In genomic region chr4:124894508-124895428, GRCm38 (mm10) we compare ENCODE assay signal across 8 mouse cellular contexts. TPM values are rescaled to one million over a fixed set of nuclear protein-coding genes. Genes with fewer than 3 reads are reported as not detected.
DNase-seq lines count a peak whose midpoint lies in the region; ATAC-seq lines count a peak whose summit lies in the region.

No protein-coding gene starts in this region.

- no peaks in the 10 kb centered on the region for H3K36me3 ChIP-seq in heart, embryonic 16.5 days (ENCODE audit: control insufficient read depth, insufficient read depth)
- no peaks in the 10 kb centered on the region for H3K36me3 ChIP-seq in neural tube, embryonic 14.5 days (ENCODE audit: control insufficient read depth, insufficient read depth, low read length)

- no peak overlapping the region for H3K9ac ChIP-seq in heart, embryonic 16.5 days (ENCODE audit: low read length)
- H3K9ac ChIP-seq in neural tube, embryonic 14.5 days (replicated peaks; ENCODE audit: low read depth, low read length), result peak overlapping the region; percentile 60

- no peak overlapping the region for H3K27ac ChIP-seq in heart, embryonic 16.5 days (ENCODE audit: low read length)
- H3K27ac ChIP-seq in neural tube, embryonic 14.5 days (ENCODE audit: low read depth, low read length), result no peak overlapping the region

- WGBS in heart, embryonic 16.5 days, result 1% methylated on average over 83 of the region's 83 CpGs
- WGBS in neural tube, embryonic 14.5 days, result 2% methylated on average over 80 of the region's 83 CpGs

- peak overlapping the region; percentile 73 for H3K4me2 ChIP-seq in heart, embryonic 16.5 days (ENCODE audit: low read depth, low read length)
- H3K4me2 ChIP-seq in neural tube, embryonic 14.5 days (ENCODE audit: low read depth, low read length), result peak overlapping the region; percentile 59

- no peaks in the 10 kb centered on the region for H3K4me1 ChIP-seq in heart, embryonic 16.5 days (ENCODE audit: control insufficient read depth, insufficient read depth, low read length)
- no peaks in the 10 kb centered on the region; the same call in 1 of the 2 replicates for H3K4me1 ChIP-seq in neural tube, embryonic 14.5 days (ENCODE audit: control insufficient read depth, insufficient read depth, low read length)

- no peaks in the 10 kb centered on the region for H3K9me3 ChIP-seq in heart, embryonic 16.5 days (replicated peaks; ENCODE audit: control insufficient read depth, low read length)
- no peaks in the 10 kb centered on the region for H3K9me3 ChIP-seq in neural tube, embryonic 14.5 days (ENCODE audit: control insufficient read depth, low read length)

- peaks cover 62% of the 10 kb centered on the region for H3K27me3 ChIP-seq in heart, embryonic 16.5 days (ENCODE audit: control insufficient read depth, insufficient read depth, low read length)
- 0 out of 2 replicates have a peak, but pooled peaks cover 2% of the 10 kb centered on the region for H3K27me3 ChIP-seq in neural tube, embryonic 14.5 days (ENCODE audit: control insufficient read depth, insufficient read depth, low read length)

- peak overlapping the region; percentile 50 for H3K4me3 ChIP-seq in heart, embryonic 16.5 days (ENCODE audit: low read length)
- H3K4me3 ChIP-seq in neural tube, embryonic 14.5 days (ENCODE audit: low read depth, low read length), result peak overlapping the region; percentile 42

- DNase-seq in heart, adult 11 months, result no peak
- peak; percentile 73 to 86 for DNase-seq in left cerebral cortex, postnatal 36 days (ENCODE audit: low spot score in 2 of 2)
- no peak for DNase-seq in B cell, adult 2 months
- no peak for DNase-seq in ovary, adult 18-20 months (ENCODE audit: low spot score)

- 0 out of 2 replicates have a peak, but pooled peaks have one; percentile 23 for ATAC-seq in heart, embryonic 16.5 days (replicated peaks; ENCODE audit: extremely low read depth, insufficient read depth, low FRiP score)
- ATAC-seq in cerebellum, adult (ENCODE audit: insufficient number of reproducible peaks, low FRiP score, low TSS enrichment), result peak; percentile 78
- peak; percentile 79 for ATAC-seq in frontal cortex, adult (ENCODE audit: low TSS enrichment)
- peak; percentile 71 for ATAC-seq in neural tube, embryonic 14.5 days (ENCODE audit: low read depth)

- intact Hi-C loops in left cerebral cortex, postnatal 36 days (cut with DNase I), result loop anchor here (5.0 kb wide), 1 partner anchor 42 kb away; the partner anchor contains the start of genes 1110065P20Rik and Yrdc

RNA-seq across cellular contexts. Expression of gene Epha10, which starts 14.1 kb away (rescaled TPM):
- polyA plus RNA-seq in heart, embryonic 16.5 days (2015; fragmentation: Nextera tagmentation; extraction: Ambion mirVana), result 0.03 TPM in 1 of 2 replicates, not detected in the other
- total RNA-seq in left cerebral cortex, postnatal 36 days (2021), result 10 to 100 TPM; 40.4 to 67.2 TPM
- polyA plus RNA-seq in neural tube, embryonic 14.5 days (2014; fragmentation: Nextera tagmentation; extraction: Ambion mirVana), result 7.4 and 9.3 TPM in 2 replicates

RNA-seq across cellular contexts. Expression of gene Maneal, which starts 32.8 kb away (rescaled TPM):
- 0.07 and 0.29 TPM in 2 replicates for polyA plus RNA-seq in heart, embryonic 16.5 days (2015; fragmentation: Nextera tagmentation; extraction: Ambion mirVana)
- 10 to 100 TPM; 48.4 to 58.0 TPM for total RNA-seq in left cerebral cortex, postnatal 36 days (2021)
- polyA plus RNA-seq in neural tube, embryonic 14.5 days (2014; fragmentation: Nextera tagmentation; extraction: Ambion mirVana), result 16.5 and 19.0 TPM in 2 replicates

RNA-seq across cellular contexts. Expression of gene 9930104L06Rik, which starts 42.1 kb away (rescaled TPM):
- polyA plus RNA-seq in heart, embryonic 16.5 days (2015; fragmentation: Nextera tagmentation; extraction: Ambion mirVana), result 8.8 and 10.3 TPM in 2 replicates
- total RNA-seq in left cerebral cortex, postnatal 36 days (2021), result 10 to 100 TPM; 17.6 to 20.8 TPM
- 6.0 and 6.7 TPM in 2 replicates for polyA plus RNA-seq in neural tube, embryonic 14.5 days (2014; fragmentation: Nextera tagmentation; extraction: Ambion mirVana)

RNA-seq across cellular contexts. Expression of gene 1110065P20Rik, which starts 43.8 kb away (rescaled TPM):
- polyA plus RNA-seq in heart, embryonic 16.5 days (2015; fragmentation: Nextera tagmentation; extraction: Ambion mirVana), result 40.0 and 40.8 TPM in 2 replicates
- 10 to 100 TPM; 75.1 to 84.6 TPM for total RNA-seq in left cerebral cortex, postnatal 36 days (2021)
- polyA plus RNA-seq in neural tube, embryonic 14.5 days (2014; fragmentation: Nextera tagmentation; extraction: Ambion mirVana), result 86.5 and 104 TPM in 2 replicates

RNA-seq across cellular contexts. Expression of gene Yrdc, which starts 44.3 kb away (rescaled TPM):
- 22.3 and 22.6 TPM in 2 replicates for polyA plus RNA-seq in heart, embryonic 16.5 days (2015; fragmentation: Nextera tagmentation; extraction: Ambion mirVana)
- 10 to 100 TPM; 31.4 to 35.2 TPM for total RNA-seq in left cerebral cortex, postnatal 36 days (2021)
- polyA plus RNA-seq in neural tube, embryonic 14.5 days (2014; fragmentation: Nextera tagmentation; extraction: Ambion mirVana), result 48.8 and 51.4 TPM in 2 replicates

Comparison
In these comparisons a context has a peak if more than half of its experiments do, and no peak if none do; other contexts are left out.
1. ATAC-seq: peak in every context shown above with its lines; median percentile 79 in frontal cortex, adult; 78 in cerebellum, adult; 71 in neural tube, embryonic 14.5 days; 23 in heart, embryonic 16.5 days.
2. DNase-seq: peak in left cerebral cortex, postnatal 36 days (2 of 2); none in heart, adult 11 months (single experiment), B cell, adult 2 months (0 of 2) and ovary, adult 18-20 months (single experiment).
3. RNA of gene Maneal, which starts 32.8 kb away (polyA plus RNA-seq): 16.5 to 19.0 TPM in neural tube, embryonic 14.5 days; 0.07 to 0.29 TPM in heart, embryonic 16.5 days; every median in the first group is over 10 times any median in the second.